Mouse (Mus musculus) liver, embryonic 14.5 days (tissue): ENCODE data around the gene Gm17693. TPM values are rescaled to one million over a fixed set of nuclear protein-coding genes. Genes with fewer than 3 reads are reported as not detected.
"Not testable (repeated sequence)": the region's sequence is repeated elsewhere in the genome, so short reads cannot be mapped to it uniquely, and the experiment has no call there.

ENCODE experiments used
- ATAC-seq: fragments of 200-750 bp; cut with Nextera tagmentation; 2 replicates; pipeline ENCODE4 v1.8.0; 2017; ENCODE audit warnings: moderate number of reproducible peaks, mild to moderate bottlenecking, moderate library complexity; ENCODE audit not compliant: insufficient read depth
- DNase-seq, 3 experiments: peaks; one replicate each; pipeline ENCODE4 v3.0.0-alpha.2; 2012 to 2013; ENCODE audit warnings: low read depth in 3 of 3, low spot score in 3 of 3
- H3K27ac ChIP-seq: fragments of 300-500 bp; sonication (generic); 2 replicates; pipeline ENCODE4 v1.5.1; 2014; ENCODE audit warnings: moderate library complexity, mild to moderate bottlenecking, control low read depth, inconsistent platforms
- H3K27me3 ChIP-seq: fragments of 300-500 bp; sonication (generic); 2 replicates; pipeline ENCODE4 v1.6.1; 2014; ENCODE audit warnings: mild to moderate bottlenecking, low read length, moderate library complexity; ENCODE audit not compliant: control insufficient read depth, insufficient read depth
- H3K36me3 ChIP-seq: fragments of 300-500 bp; sonication (generic); replicated peaks from 2 replicates; pipeline ENCODE4 v1.6.1; 2014; ENCODE audit warnings: low read depth; ENCODE audit not compliant: control insufficient read depth, insufficient read depth
- H3K4me1 ChIP-seq, 2 experiments: fragments of 200-500 bp in 1 of 2; fragments of 300-500 bp in 1 of 2; sonication (generic) in 1 of 2; replicated peaks; 2 replicates each; pipeline ENCODE4 v1.6.1; 2012 to 2014; ENCODE audit warnings: antibody characterized with exemption in 1 of 2, inconsistent platforms in 1 of 2, low read length in 1 of 2; ENCODE audit not compliant: control insufficient read depth in 2 of 2, insufficient read depth in 2 of 2
- H3K4me2 ChIP-seq: fragments of 300-500 bp; sonication (generic); 2 replicates; pipeline ENCODE4 v1.6.1; 2014; ENCODE audit warnings: low read depth, mild to moderate bottlenecking, control low read depth, moderate library complexity
- H3K4me3 ChIP-seq, 2 experiments: fragments of 200-500 bp in 1 of 2; fragments of 300-500 bp in 1 of 2; sonication (generic) in 1 of 2; 2 replicates each; pipeline ENCODE4 v1.5.1; 2012 to 2014; ENCODE audit warnings: low read depth in 2 of 2, low read length in 2 of 2, mild to moderate bottlenecking in 2 of 2, control low read depth in 1 of 2, inconsistent platforms in 1 of 2, moderate library complexity in 1 of 2; ENCODE audit not compliant: insufficient read depth in 1 of 2
- H3K9ac ChIP-seq: fragments of 300-500 bp; sonication (generic); replicated peaks from 2 replicates; pipeline ENCODE4 v1.6.1; 2014; ENCODE audit warnings: mild to moderate bottlenecking, control low read depth, moderate library complexity
- H3K9me3 ChIP-seq: fragments of 300-500 bp; sonication (generic); 2 replicates; pipeline ENCODE4 v1.6.1; 2016; ENCODE audit warnings: low read length, mixed read lengths; ENCODE audit not compliant: control insufficient read depth
- WGBS: fragments of 180-500 bp; shearing (Covaris S2); extraction: QIAGEN DNeasy Blood & Tissue Kit; methylation state at CpG from one replicate; pipeline ENCODE4 v1.1.7; 2014; ENCODE audit not compliant: insufficient replicate concordance; 5-methylcytosine and 5-hydroxymethylcytosine counted together
- polyA plus RNA-seq, 2 experiments: library from polyadenylated mRNA; depleted of rRNA in 1 of 2; stranded (reverse) in 1 of 2; unstranded in 1 of 2; fragments of >200 nt; fragmentation: Nextera tagmentation in 1 of 2; extraction: Ambion mirVana in 1 of 2; gene quantifications; 2 replicates each; pipeline versions ENCODE4 v1.2.1 to v1.2.3; 2012 to 2014

The Gm17693 gene
- polyA plus RNA-seq (2012; rRNA removed) (not detected in 2 replicates), polyA plus RNA-seq (2014; fragmentation: Nextera tagmentation; extraction: Ambion mirVana) (not detected in 2 replicates)

GRCm38 (mm10) chrX:125705144-125705543 is at the start of gene Gm17693:
Gene Gm17693, plus strand, starts transcription at chrX:125705444.
- not testable (repeated sequence) for H3K36me3 ChIP-seq, H3K27ac ChIP-seq, ATAC-seq, H3K9ac ChIP-seq, H3K9me3 ChIP-seq, H3K4me1 ChIP-seq, H3K4me3 ChIP-seq, H3K27me3 ChIP-seq, H3K4me2 ChIP-seq, DNase-seq
- WGBS, result no CpG with 5 or more reads among the region's 4 CpGs
